10 mouse cellular contexts compared by ENCODE assay signal in the genomic region with DNA sequence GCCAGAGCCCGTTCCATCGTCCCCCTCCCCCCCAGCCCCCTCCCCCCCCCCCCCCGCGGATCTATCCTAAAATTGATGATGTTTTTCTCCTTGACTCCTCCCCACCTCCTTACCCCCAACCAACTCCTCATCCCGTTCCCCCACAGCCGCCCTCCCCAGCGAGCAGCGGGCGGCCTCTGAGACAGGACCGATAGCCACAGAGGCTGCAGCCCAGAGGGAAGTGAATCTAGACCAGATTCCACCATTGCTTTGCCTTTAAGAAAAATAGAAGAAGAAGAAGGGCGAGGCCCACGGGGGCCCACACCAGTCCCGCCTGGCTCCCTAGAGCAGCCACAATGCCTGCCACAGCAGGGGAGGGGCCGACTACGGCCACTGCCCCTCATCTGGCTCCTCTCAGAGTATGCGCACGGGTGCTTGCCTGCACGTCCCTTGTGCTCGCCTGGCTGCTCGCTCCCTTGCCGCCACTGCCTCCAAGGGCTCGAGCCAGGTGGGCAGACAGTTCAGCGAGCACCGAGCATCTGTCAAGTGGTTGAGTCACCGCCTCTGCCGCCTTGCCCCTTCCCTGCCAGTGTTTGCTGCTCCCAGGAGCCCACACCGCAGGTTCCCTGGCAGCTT.
A peak's percentile ranks its signal among the peaks of the same experiment; 100 is the strongest.
DNase-seq lines count a peak whose midpoint lies in the region; ATAC-seq lines count a peak whose summit lies in the region.
"Had no signal": no experiment of that assay in that cellular context is flagged by ENCODE, and none has a peak within 500 bp of the region (broad histone marks: within the 10 kb centered on the region; RNA-seq: fewer than 3 reads in every experiment).

No protein-coding gene starts in this region.

- peak overlapping the region; percentile 53 for H3K4me2 ChIP-seq in heart, embryonic 14.5 days (ENCODE audit: low read length)
- peak overlapping the region; percentile 50 for H3K4me2 ChIP-seq in hindbrain, embryonic 12.5 days (replicated peaks)

- H3K36me3 ChIP-seq in heart, embryonic 14.5 days (ENCODE audit: control insufficient read depth, insufficient read depth, low read length) = no peaks in the 10 kb centered on the region
- no peaks in the 10 kb centered on the region for H3K36me3 ChIP-seq in hindbrain, embryonic 12.5 days

- no peak for ATAC-seq in heart, embryonic 14.5 days (ENCODE audit: insufficient number of reproducible peaks, insufficient read depth, low FRiP score, low read depth)
- peak; percentile 63; the same call in 1 of the 2 replicates for ATAC-seq in hindbrain, embryonic 12.5 days (ENCODE audit: low FRiP score)
- ATAC-seq: CD4-positive, CD25-positive, alpha-beta regulatory T cell, adult 4 months had no signal

- H3K9me3 ChIP-seq in heart, embryonic 14.5 days (ENCODE audit: control insufficient read depth, low read length) = no peaks in the 10 kb centered on the region
- H3K9me3 ChIP-seq in hindbrain, embryonic 12.5 days (replicated peaks) = no peaks in the 10 kb centered on the region

- 47% methylated on average over 18 of the region's 27 CpGs for WGBS in heart, embryonic 14.5 days
- 44% methylated on average over 25 of the region's 27 CpGs for whole genome bisulfite sequencing in hindbrain, embryonic 12.5 days

- H3K9ac ChIP-seq in heart, embryonic 14.5 days (ENCODE audit: low read length) = no peak overlapping the region
- no peak overlapping the region for H3K9ac ChIP-seq in hindbrain, embryonic 12.5 days

- no peak overlapping the region for H3K27ac ChIP-seq in heart, embryonic 14.5 days (replicated peaks in 1 of 2; ENCODE audit: control insufficient read depth in 1 of 2, insufficient read depth in 1 of 2, low read depth in 2 of 2, low read length in 2 of 2)
- H3K27ac ChIP-seq in hindbrain, embryonic 12.5 days = no peak overlapping the region

- H3K4me3 ChIP-seq in heart, embryonic 14.5 days (ENCODE audit: control insufficient read depth in 1 of 2, insufficient read depth in 1 of 2, low read depth in 1 of 2, low read length in 2 of 2) = no peak overlapping the region; a peak in 1 of 4 replicates
- peak overlapping the region; percentile 28 for H3K4me3 ChIP-seq in hindbrain, embryonic 12.5 days

- DNase-seq in heart, adult 9 months (ENCODE audit: low spot score in 2 of 2) = no peak
- peak; percentile 19 for DNase-seq in ZHBTc4 (ENCODE audit: low read depth, low spot score)
- peak; percentile 0 for DNase-seq in mesoderm, embryonic 11.5 days (ENCODE audit: low read depth, low spot score)
- no peak for DNase-seq in urinary bladder, postnatal 4 days (ENCODE audit: low spot score in 2 of 2)
- DNase-seq in adrenal gland, postnatal 25 days = no peak
- no peak for DNase-seq in lung, adult 18-20 months
- DNase-seq: heart, postnatal 10 days had no signal

- no peaks in the 10 kb centered on the region for H3K4me1 ChIP-seq in heart, embryonic 14.5 days (ENCODE audit: control insufficient read depth in 2 of 2, insufficient read depth in 2 of 2, low read length in 2 of 2)
- H3K4me1 ChIP-seq in hindbrain, embryonic 12.5 days = no peaks in the 10 kb centered on the region

- H3K27me3 ChIP-seq in heart, embryonic 14.5 days (ENCODE audit: control insufficient read depth, insufficient read depth, low read length) = no peaks in the 10 kb centered on the region
- no peaks in the 10 kb centered on the region for H3K27me3 ChIP-seq in hindbrain, embryonic 12.5 days

Comparison
In these comparisons a context has a peak if more than half of its experiments do, and no peak if none do; other contexts are left out.
1. DNase-seq: peak in ZHBTc4 (single experiment) and mesoderm, embryonic 11.5 days (single experiment); none in heart, adult 9 months (0 of 2), urinary bladder, postnatal 4 days (0 of 2), adrenal gland, postnatal 25 days (single experiment) and lung, adult 18-20 months (0 of 2).